Mouse (Mus musculus) hindbrain, embryonic 11.5 days (tissue): Measurements from ENCODE around the gene Ooep. TPM values are rescaled to one million over a fixed set of nuclear protein-coding genes. Genes with fewer than 3 reads are reported as not detected.

ENCODE experiments used
- ATAC-seq: fragments of 200-750 bp; cut with Nextera tagmentation; 2 replicates; pipeline ENCODE4 v1.8.0; 2017; ENCODE audit warnings: mild to moderate bottlenecking, moderate TSS enrichment, moderate library complexity; ENCODE audit not compliant: low FRiP score
- DNase-seq: peaks from one replicate; pipeline ENCODE4 v3.0.0-alpha.2; 2015; ENCODE audit warnings: low spot score
- H3K27ac ChIP-seq: fragments of 300-500 bp; sonication (generic); 2 replicates; pipeline ENCODE4 v1.5.1; 2014; ENCODE audit warnings: mild to moderate bottlenecking, low read depth, low read length
- H3K27me3 ChIP-seq: fragments of 300-500 bp; sonication (generic); 2 replicates; pipeline ENCODE4 v1.6.1; 2014; ENCODE audit warnings: mild to moderate bottlenecking, low read length, moderate library complexity, mixed read lengths; ENCODE audit not compliant: control insufficient read depth, insufficient read depth
- H3K36me3 ChIP-seq: fragments of 300-500 bp; sonication (generic); 2 replicates; pipeline ENCODE4 v1.6.1; 2014; ENCODE audit warnings: mild to moderate bottlenecking, low read length, moderate library complexity, mixed read lengths; ENCODE audit not compliant: control insufficient read depth, insufficient read depth
- H3K4me1 ChIP-seq: fragments of 300-500 bp; sonication (generic); replicated peaks from 2 replicates; pipeline ENCODE4 v1.6.1; 2014; ENCODE audit warnings: low read length, mixed read lengths; ENCODE audit not compliant: control insufficient read depth, insufficient read depth
- H3K4me2 ChIP-seq: fragments of 300-500 bp; sonication (generic); replicated peaks from 2 replicates; pipeline ENCODE4 v1.6.1; 2014; ENCODE audit warnings: mild to moderate bottlenecking, low read depth, low read length
- H3K4me3 ChIP-seq: fragments of 300-500 bp; sonication (generic); 2 replicates; pipeline ENCODE4 v1.5.1; 2014; ENCODE audit warnings: low read depth, low read length
- H3K9ac ChIP-seq: fragments of 300-500 bp; sonication (generic); 2 replicates; pipeline ENCODE4 v1.6.1; 2014; ENCODE audit warnings: low read depth, low read length
- H3K9me3 ChIP-seq: fragments of 300-500 bp; sonication (generic); 2 replicates; pipeline ENCODE4 v1.6.1; 2016; ENCODE audit warnings: low read length; ENCODE audit not compliant: control insufficient read depth
- WGBS: fragments of 180-500 bp; shearing (Covaris S2); extraction: QIAGEN DNeasy Blood & Tissue Kit; methylation state at CpG from one replicate; pipeline ENCODE4 v1.1.7; 2014; 5-methylcytosine and 5-hydroxymethylcytosine counted together
- polyA plus RNA-seq: library from polyadenylated mRNA; unstranded; fragments of >200 nt; fragmentation: Nextera tagmentation; extraction: Ambion mirVana; gene quantifications from 2 replicates; pipeline ENCODE4 v1.2.1, GENCODE M21; 2014

The Ooep gene
- 2.9 and 3.3 TPM in 2 replicates for polyA plus RNA-seq

- Histone ChIP-seq H3K4me2 (peak within 1 kb of the TSS; percentile 55), H3K9ac (peak within 1 kb of the TSS; percentile 0; the same call in 1 of the 2 replicates), H3K27ac (no peak within 1 kb of the TSS), H3K4me3 (peak within 1 kb of the TSS; percentile 20), H3K4me1 (no peaks in the 10 kb centered on the region), H3K27me3 (no peaks in the 10 kb centered on the region), H3K36me3 (no peaks in the 10 kb centered on the region), H3K9me3 (no peaks in the 10 kb centered on the region)
- ATAC-seq: peak; percentile 86
- WGBS: 8% methylated on average over 16 of the region's 23 CpGs
- DNase-seq: peak; percentile 58
These were observed at the start of gene Ooep for GRCm38 (mm10) chr9:78378113-78378785. Gene Ooep (minus strand): TSS chr9:78378725.

GRCm38 (mm10) chr9:78428185-78428584, 49.7 kb upstream of the Ooep start:
- H3K36me3 ChIP-seq: no peaks in the 10 kb centered on the region
- no peak overlapping the region for H3K4me3 ChIP-seq
- no peak for ATAC-seq
- no peak overlapping the region for H3K4me2 ChIP-seq
- H3K9ac ChIP-seq: no peak overlapping the region
- H3K27ac ChIP-seq: no peak overlapping the region
- H3K27me3 ChIP-seq: no peaks in the 10 kb centered on the region
- H3K4me1 ChIP-seq: no peaks in the 10 kb centered on the region
- 78% methylated on average over 6 of the region's 6 CpGs for WGBS
- no peaks in the 10 kb centered on the region for H3K9me3 ChIP-seq
- DNase-seq: no peak

- H3K27ac ChIP-seq: no peak overlapping the region
- peak overlapping the region; percentile 40 for H3K4me2 ChIP-seq
- H3K4me3 ChIP-seq: peak overlapping the region; percentile 18; the same call in 1 of the 2 replicates
- H3K9ac ChIP-seq: no peak overlapping the region
- 35% methylated on average over 26 of the region's 27 CpGs for WGBS
- no peaks in the 10 kb centered on the region for H3K27me3 ChIP-seq
- ATAC-seq (0 out of 2 replicates have a peak, but pooled peaks have one; percentile 12), DNase-seq (no peak)
- H3K36me3 ChIP-seq: no peaks in the 10 kb centered on the region
- H3K9me3 ChIP-seq: no peaks in the 10 kb centered on the region
- H3K4me1 ChIP-seq: no peaks in the 10 kb centered on the region
These were observed 48.8 kb upstream of the Ooep start for GRCm38 (mm10) chr9:78427362-78427781.

GRCm38 (mm10) chr9:78401596-78401995, 23.1 kb upstream of the Ooep start:
- Histone ChIP-seq H3K27ac (no peak overlapping the region), H3K4me2 (no peak overlapping the region), H3K27me3 (peaks cover 8% of the 10 kb centered on the region), H3K4me1 (no peaks in the 10 kb centered on the region), H3K36me3 (no peaks in the 10 kb centered on the region), H3K4me3 (no peak overlapping the region), H3K9ac (no peak overlapping the region), H3K9me3 (no peaks in the 10 kb centered on the region)
- 87% methylated on average over 7 of the region's 7 CpGs for WGBS
- DNase-seq: no peak
- ATAC-seq: no peak

DNA sequence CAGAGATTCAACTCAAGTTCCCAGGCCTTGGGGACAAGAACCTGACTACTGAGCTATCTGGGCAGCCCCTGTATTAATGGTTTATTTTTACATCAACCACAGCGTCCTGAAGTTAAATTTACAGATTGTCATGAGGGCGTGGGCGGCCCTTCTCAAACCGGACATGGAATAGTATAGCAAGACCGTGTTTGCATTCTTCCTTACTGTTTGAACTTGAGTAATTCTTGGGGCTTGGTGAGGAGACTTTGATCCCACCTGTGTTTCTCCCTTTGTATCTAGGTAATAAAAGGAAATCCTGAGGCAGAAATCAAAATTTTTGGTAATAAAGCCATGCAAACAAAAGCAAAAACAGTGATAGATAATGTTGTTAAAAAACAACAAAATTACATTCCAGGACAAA, 22.0 kb upstream of the Ooep start:
- no peak overlapping the region for H3K4me2 ChIP-seq

DNA sequence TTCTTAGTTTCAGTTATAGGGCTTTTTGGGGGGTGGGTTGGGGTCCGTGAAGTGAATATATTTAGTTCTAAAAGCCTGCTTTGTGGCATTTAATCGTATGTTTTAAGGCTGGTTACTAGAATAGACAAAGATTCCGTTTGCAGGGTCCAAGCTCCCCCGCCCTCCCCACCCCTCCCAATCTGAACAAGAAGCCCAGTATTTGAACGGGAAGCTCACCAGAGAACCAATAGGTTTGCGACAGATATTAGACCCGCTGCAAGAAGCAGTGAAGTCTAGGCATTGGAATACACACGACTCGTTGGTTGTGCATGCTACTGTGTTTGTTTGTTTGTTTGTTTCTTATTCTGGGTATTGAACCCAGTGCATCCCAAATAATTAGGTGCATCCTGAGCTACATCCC, 18.0 kb upstream of the Ooep start:
- 67% methylated on average over 9 of the region's 9 CpGs for WGBS
- Histone ChIP-seq H3K27ac (no peak overlapping the region), H3K36me3 (no peaks in the 10 kb centered on the region), H3K9me3 (no peaks in the 10 kb centered on the region), H3K4me2 (no peak overlapping the region), H3K4me3 (no peak overlapping the region), H3K27me3 (peaks cover 35% of the 10 kb centered on the region), H3K4me1 (0 out of 2 replicates have a peak, but pooled peaks cover 2% of the 10 kb centered on the region), H3K9ac (no peak overlapping the region)
- DNase-seq (no peak), ATAC-seq (no peak)

More for the DNA sequence above, 22.0 kb upstream of the Ooep start:
- Histone ChIP-seq H3K36me3 (no peaks in the 10 kb centered on the region), H3K27me3 (peaks cover 18% of the 10 kb centered on the region), H3K4me1 (0 out of 2 replicates have a peak, but pooled peaks cover 2% of the 10 kb centered on the region), H3K4me3 (no peak overlapping the region), H3K9ac (no peak overlapping the region), H3K9me3 (no peaks in the 10 kb centered on the region), H3K27ac (no peak overlapping the region)
- no peak for ATAC-seq
- no peak for DNase-seq
- 93% methylated on average over 5 of the region's 5 CpGs for WGBS

DNA sequence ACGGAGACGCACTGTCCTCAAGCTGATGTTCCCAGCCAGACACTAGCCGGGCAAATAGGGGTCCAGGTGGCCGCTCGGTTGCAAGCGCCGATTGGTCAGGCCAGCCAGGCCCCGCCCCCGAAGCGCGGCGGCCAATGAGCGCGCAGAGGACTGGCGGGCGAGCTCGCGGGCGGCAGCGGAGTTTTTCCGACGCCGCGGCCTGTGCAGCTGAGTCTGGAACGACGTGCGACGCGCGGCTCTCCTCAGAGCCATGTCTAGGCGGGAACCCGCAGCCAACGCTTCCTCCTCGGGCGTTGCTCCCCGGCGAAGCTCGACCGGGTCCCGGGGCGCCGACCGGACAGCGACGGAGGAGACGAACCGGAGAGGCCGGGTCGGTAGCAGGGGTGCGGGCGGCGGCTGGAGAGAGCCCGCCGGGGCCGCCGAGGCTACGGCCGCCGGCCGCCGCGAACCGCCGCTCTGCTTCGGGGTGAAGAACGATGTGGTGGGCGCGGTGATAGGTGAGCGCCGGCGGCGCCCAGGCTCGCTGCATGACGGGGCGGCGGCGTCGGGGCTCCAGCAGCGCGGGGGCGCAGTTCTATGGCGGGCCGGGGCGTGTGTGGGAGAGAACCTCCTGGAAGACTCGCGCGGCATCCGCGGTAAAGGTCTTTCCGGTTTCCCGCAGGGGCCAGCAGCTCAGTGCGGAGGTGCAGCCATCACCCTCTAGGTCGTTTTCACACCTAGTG, 17.3 kb upstream of the Ooep start, which contains the start of gene Ddx43:
TSS of gene Ddx43 (plus strand) at position 148 of the 722 bp plus-strand sequence.
- no peak within 1 kb of the TSS for H3K27ac ChIP-seq
- H3K9ac ChIP-seq: no peak within 1 kb of the TSS

GRCm38 (mm10) chr9:78395244-78395629, 16.7 kb upstream of the Ooep start:
- no peak for DNase-seq
- 0 out of 2 replicates have a peak, but pooled peaks cover 2% of the 10 kb centered on the region for H3K4me1 ChIP-seq
- no peak for ATAC-seq
- H3K36me3 ChIP-seq: no peaks in the 10 kb centered on the region
- H3K9ac ChIP-seq: no peak overlapping the region
- peak overlapping the region; percentile 37 for H3K4me2 ChIP-seq
- peaks cover 35% of the 10 kb centered on the region for H3K27me3 ChIP-seq
- peak overlapping the region; percentile 17 for H3K4me3 ChIP-seq
- H3K9me3 ChIP-seq: no peaks in the 10 kb centered on the region
- 39% methylated on average over 11 of the region's 11 CpGs for WGBS
- H3K27ac ChIP-seq: no peak overlapping the region

More for the DNA sequence above, 17.3 kb upstream of the Ooep start, which contains the start of gene Ddx43:
- 0 out of 2 replicates have a peak, but pooled peaks cover 2% of the 10 kb centered on the region for H3K4me1 ChIP-seq
- 3% methylated on average over 74 of the region's 93 CpGs for WGBS
- peak within 1 kb of the TSS; percentile 37 for H3K4me2 ChIP-seq
- no peaks in the 10 kb centered on the region for H3K9me3 ChIP-seq
- H3K4me3 ChIP-seq: peak within 1 kb of the TSS; percentile 17
- H3K27me3 ChIP-seq: peaks cover 35% of the 10 kb centered on the region
- ATAC-seq (peak; percentile 98), DNase-seq (peak; percentile 85)
- no peaks in the 10 kb centered on the region for H3K36me3 ChIP-seq
